Mouse (Mus musculus): ENCODE results near the gene Fbxw21. TPM values are rescaled to one million over a fixed set of nuclear protein-coding genes. Genes with fewer than 3 reads are reported as not detected.
A peak's percentile ranks its signal among the peaks of the same experiment; 100 is the strongest.

Fbxw21 gene
- polyA plus RNA-seq, 1 experiment from 2014 or later, result not detected

- DNase-seq, result no peak
- Histone ChIP-seq H3K4me3 (replicated peaks) (no peak overlapping the region), H3K27ac (no peak overlapping the region), H3K9me3 (replicated peaks) (no peaks in the 10 kb centered on the region), H3K4me1 (replicated peaks) (no peaks in the 10 kb centered on the region), H3K4me2 (no peak overlapping the region), H3K9ac (no peak overlapping the region), H3K27me3 (no peaks in the 10 kb centered on the region), H3K36me3 (peaks cover 46% of the 10 kb centered on the region)
- no peak for ATAC-seq (ENCODE audit: low read depth)
- 79% methylated on average over 9 of the region's 9 CpGs for WGBS (ENCODE audit: insufficient replicate concordance)
Measured at GRCm38 (mm10) chr9:109111591-109111990, 50.2 kb downstream of the Fbxw21 start.

DNA sequence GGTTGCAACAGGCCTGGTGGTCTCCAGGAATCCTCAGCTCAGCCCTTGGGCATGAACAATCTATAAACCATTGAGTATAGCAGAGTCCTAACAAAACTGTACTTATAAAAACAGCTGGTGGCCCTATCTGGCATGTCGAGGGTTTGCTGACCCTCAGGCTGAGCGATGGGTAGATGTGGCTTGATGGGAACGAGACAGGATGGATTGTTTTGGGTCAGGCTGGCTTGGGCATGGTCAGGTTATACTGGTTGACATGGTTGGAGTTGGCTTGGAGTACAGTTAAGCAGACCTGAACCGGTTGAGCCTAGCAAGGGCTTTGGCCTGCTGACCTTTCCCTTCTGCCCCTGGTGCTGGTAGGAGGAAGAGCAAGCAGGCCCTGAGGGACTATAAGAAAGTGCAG is 50.7 kb downstream of the Fbxw21 start:
- Histone ChIP-seq H3K4me1 (replicated peaks) (no peaks in the 10 kb centered on the region), H3K27ac (no peak overlapping the region), H3K4me2 (no peak overlapping the region), H3K4me3 (replicated peaks) (no peak overlapping the region), H3K9ac (no peak overlapping the region), H3K36me3 (peaks cover 45% of the 10 kb centered on the region), H3K27me3 (no peaks in the 10 kb centered on the region), H3K9me3 (replicated peaks) (no peaks in the 10 kb centered on the region)
- DNase-seq (no peak), ATAC-seq (ENCODE audit: low read depth) (no peak)
- WGBS (ENCODE audit: insufficient replicate concordance), result 62% methylated on average over 4 of the region's 4 CpGs

GRCm38 (mm10) chr9:109110240-109110639 is 51.6 kb downstream of the Fbxw21 start:
- ATAC-seq (ENCODE audit: low read depth) (no peak), DNase-seq (no peak)
- 69% methylated on average over 11 of the region's 11 CpGs for WGBS (ENCODE audit: insufficient replicate concordance)
- H3K9ac ChIP-seq, result no peak overlapping the region
- H3K4me1 ChIP-seq (replicated peaks), result no peaks in the 10 kb centered on the region
- no peaks in the 10 kb centered on the region for H3K27me3 ChIP-seq
- no peak overlapping the region for H3K4me3 ChIP-seq (replicated peaks)
- peaks cover 44% of the 10 kb centered on the region for H3K36me3 ChIP-seq
- H3K27ac ChIP-seq, result no peak overlapping the region
- no peak overlapping the region for H3K4me2 ChIP-seq
- no peaks in the 10 kb centered on the region for H3K9me3 ChIP-seq (replicated peaks)

- H3K36me3 ChIP-seq, result peaks cover 40% of the 10 kb centered on the region
- DNase-seq, result no peak
- ATAC-seq (ENCODE audit: low read depth), result no peak
- no peaks in the 10 kb centered on the region for H3K27me3 ChIP-seq
- no peaks in the 10 kb centered on the region for H3K9me3 ChIP-seq (replicated peaks)
- no peaks in the 10 kb centered on the region for H3K4me1 ChIP-seq (replicated peaks)
- no peak overlapping the region for H3K4me2 ChIP-seq
- no peak overlapping the region for H3K9ac ChIP-seq
- 67% methylated on average over 6 of the region's 6 CpGs for WGBS (ENCODE audit: insufficient replicate concordance)
- no peak overlapping the region for H3K27ac ChIP-seq
- H3K4me3 ChIP-seq (replicated peaks), result no peak overlapping the region
Measured at GRCm38 (mm10) chr9:109107341-109107740, 54.5 kb downstream of the Fbxw21 start.

- Histone ChIP-seq H3K27ac (no peak overlapping the region), H3K36me3 (peaks cover 33% of the 10 kb centered on the region), H3K27me3 (no peaks in the 10 kb centered on the region), H3K4me2 (no peak overlapping the region), H3K9ac (no peak overlapping the region), H3K4me1 (replicated peaks) (no peaks in the 10 kb centered on the region), H3K4me3 (replicated peaks) (no peak overlapping the region), H3K9me3 (replicated peaks) (no peaks in the 10 kb centered on the region)
- no peak for DNase-seq
- 70% methylated on average over 12 of the region's 12 CpGs for WGBS (ENCODE audit: insufficient replicate concordance)
- ATAC-seq (ENCODE audit: low read depth), result no peak
Measured at GRCm38 (mm10) chr9:109105648-109106047, 56.2 kb downstream of the Fbxw21 start.

- 72% methylated on average over 12 of the region's 12 CpGs for WGBS (ENCODE audit: insufficient replicate concordance)
Measured at GRCm38 (mm10) chr9:109105011-109105410, 56.8 kb downstream of the Fbxw21 start.

GRCm38 (mm10) chr9:109104083-109104482 is 57.8 kb downstream of the Fbxw21 start:
- no peak overlapping the region for H3K27ac ChIP-seq
- ATAC-seq (ENCODE audit: low read depth), result no peak
- H3K9me3 ChIP-seq (replicated peaks), result no peaks in the 10 kb centered on the region
- H3K4me1 ChIP-seq (replicated peaks), result peaks cover 3% of the 10 kb centered on the region
- no peaks in the 10 kb centered on the region for H3K27me3 ChIP-seq
- WGBS (ENCODE audit: insufficient replicate concordance), result 81% methylated on average over 9 of the region's 9 CpGs
- H3K36me3 ChIP-seq, result peaks cover 24% of the 10 kb centered on the region
- DNase-seq, result no peak
- no peak overlapping the region for H3K4me2 ChIP-seq
- H3K9ac ChIP-seq, result no peak overlapping the region
- no peak overlapping the region for H3K4me3 ChIP-seq (replicated peaks)

More at GRCm38 (mm10) chr9:109105011-109105410, 56.8 kb downstream of the Fbxw21 start:
- H3K36me3 ChIP-seq, result peaks cover 30% of the 10 kb centered on the region
- no peak overlapping the region for H3K27ac ChIP-seq
- H3K4me2 ChIP-seq, result no peak overlapping the region
- H3K9ac ChIP-seq, result no peak overlapping the region
- H3K4me3 ChIP-seq (replicated peaks), result no peak overlapping the region
- H3K27me3 ChIP-seq, result no peaks in the 10 kb centered on the region
- H3K9me3 ChIP-seq (replicated peaks), result no peaks in the 10 kb centered on the region
- no peak for ATAC-seq (ENCODE audit: low read depth)
- H3K4me1 ChIP-seq (replicated peaks), result no peaks in the 10 kb centered on the region
- no peak for DNase-seq

DNA sequence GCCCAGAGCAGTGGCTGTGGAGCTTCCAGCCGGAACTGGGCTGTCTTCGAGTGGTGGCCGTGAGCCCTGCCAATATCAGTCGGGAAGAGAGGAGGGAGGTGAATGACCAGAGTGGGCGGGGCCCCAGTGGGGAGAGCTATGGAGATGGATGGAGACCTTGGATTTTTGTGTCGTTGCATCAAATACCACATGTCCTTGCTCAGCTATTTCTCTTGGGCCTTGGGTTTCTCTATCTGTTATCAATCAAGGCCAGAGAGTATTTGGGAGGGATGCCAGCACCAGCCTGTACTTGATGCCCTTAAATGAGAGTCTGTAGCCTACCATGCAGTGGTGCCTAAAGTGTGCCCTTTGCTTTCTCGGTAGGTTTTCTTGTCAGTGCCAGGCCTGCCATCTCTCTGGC is 58.6 kb downstream of the Fbxw21 start:
- Histone ChIP-seq H3K36me3 (peaks cover 17% of the 10 kb centered on the region; the same call in 1 of the 2 replicates), H3K9ac (no peak overlapping the region), H3K9me3 (replicated peaks) (no peaks in the 10 kb centered on the region), H3K27me3 (no peaks in the 10 kb centered on the region), H3K4me1 (replicated peaks) (peaks cover 11% of the 10 kb centered on the region), H3K4me2 (no peak overlapping the region), H3K27ac (no peak overlapping the region), H3K4me3 (replicated peaks) (no peak overlapping the region)
- ATAC-seq (ENCODE audit: low read depth) (no peak), DNase-seq (no peak)
- 63% methylated on average over 7 of the region's 7 CpGs for WGBS (ENCODE audit: insufficient replicate concordance)

- Histone ChIP-seq H3K27ac (no peak overlapping the region), H3K4me2 (no peak overlapping the region), H3K36me3 (peaks cover 13% of the 10 kb centered on the region; the same call in 1 of the 2 replicates), H3K4me3 (replicated peaks) (no peak overlapping the region), H3K9ac (no peak overlapping the region), H3K9me3 (replicated peaks) (no peaks in the 10 kb centered on the region), H3K4me1 (replicated peaks) (peaks cover 16% of the 10 kb centered on the region), H3K27me3 (peaks cover under 1% of the 10 kb centered on the region; the same call in 1 of the 2 replicates)
- whole genome bisulfite sequencing (ENCODE audit: insufficient replicate concordance), result 59% methylated on average over 3 of the region's 3 CpGs
- ATAC-seq (ENCODE audit: low read depth) (no peak), DNase-seq (no peak)
Measured at GRCm38 (mm10) chr9:109102541-109102940, 59.3 kb downstream of the Fbxw21 start.

- no peak overlapping the region for H3K4me2 ChIP-seq
- H3K9ac ChIP-seq, result no peak overlapping the region
- peaks cover 6% of the 10 kb centered on the region for H3K27me3 ChIP-seq
- H3K27ac ChIP-seq, result no peak overlapping the region
- ATAC-seq (ENCODE audit: low read depth) (no peak), DNase-seq (no peak)
- peaks cover 13% of the 10 kb centered on the region; the same call in 1 of the 2 replicates for H3K36me3 ChIP-seq
- WGBS (ENCODE audit: insufficient replicate concordance), result 72% methylated on average over 5 of the region's 5 CpGs
- no peaks in the 10 kb centered on the region for H3K9me3 ChIP-seq (replicated peaks)
- no peak overlapping the region for H3K4me3 ChIP-seq (replicated peaks)
- peaks cover 16% of the 10 kb centered on the region for H3K4me1 ChIP-seq (replicated peaks)
Measured at GRCm38 (mm10) chr9:109101933-109102445, 59.9 kb downstream of the Fbxw21 start.

GRCm38 (mm10) chr9:109100307-109100928 is 61.4 kb downstream of the Fbxw21 start:
- Histone ChIP-seq H3K4me1 (replicated peaks) (peaks cover 19% of the 10 kb centered on the region), H3K9ac (no peak overlapping the region)
- ATAC-seq (ENCODE audit: low read depth), result no peak

DNA sequence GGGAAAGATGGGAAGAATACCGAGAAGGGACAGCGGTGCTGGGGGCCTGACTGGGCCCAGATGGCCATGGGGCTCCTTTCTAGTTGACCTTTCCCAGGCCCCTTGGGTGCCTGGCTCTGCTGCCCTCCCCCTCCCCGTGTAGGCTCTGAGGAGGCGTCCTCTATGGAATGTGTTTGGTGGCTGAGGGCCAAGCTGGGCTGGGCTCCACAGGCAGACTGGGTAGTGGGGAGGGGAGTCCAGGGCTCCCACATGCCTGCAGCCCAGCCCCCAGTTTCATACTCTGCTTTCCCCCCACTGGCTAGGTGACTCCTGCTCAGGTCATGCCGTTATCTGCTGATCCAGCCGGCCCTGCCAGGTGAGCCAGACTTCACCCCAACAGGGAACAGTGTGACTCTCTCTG is 62.9 kb downstream of the Fbxw21 start:
- Histone ChIP-seq H3K4me1 (replicated peaks) (peaks cover 30% of the 10 kb centered on the region), H3K27ac (peak overlapping the region; percentile 86), H3K9ac (no peak overlapping the region), H3K4me3 (replicated peaks) (no peak overlapping the region), H3K9me3 (replicated peaks) (no peaks in the 10 kb centered on the region), H3K27me3 (peaks cover 36% of the 10 kb centered on the region), H3K4me2 (no peak overlapping the region), H3K36me3 (peaks cover 2% of the 10 kb centered on the region; the same call in 1 of the 2 replicates)
- ATAC-seq (ENCODE audit: low read depth) (peak; percentile 38; the same call in 1 of the 2 replicates), DNase-seq (no peak)
- 59% methylated on average over 6 of the region's 6 CpGs for WGBS (ENCODE audit: insufficient replicate concordance)

More at GRCm38 (mm10) chr9:109100307-109100928, 61.4 kb downstream of the Fbxw21 start:
- Histone ChIP-seq H3K4me3 (replicated peaks) (no peak overlapping the region), H3K4me2 (no peak overlapping the region), H3K9me3 (replicated peaks) (no peaks in the 10 kb centered on the region), H3K27ac (no peak overlapping the region), H3K27me3 (peaks cover 22% of the 10 kb centered on the region), H3K36me3 (peaks cover 2% of the 10 kb centered on the region; the same call in 1 of the 2 replicates)
- 66% methylated on average over 20 of the region's 20 CpGs for WGBS (ENCODE audit: insufficient replicate concordance)
- DNase-seq, result no peak

Data from liver, embryonic 13.5 days (tissue).